Mouse (Mus musculus) neural tube, embryonic 15.5 days (tissue): Measurements from ENCODE around the gene Adgrg5. TPM values are rescaled to one million over a fixed set of nuclear protein-coding genes. Genes with fewer than 3 reads are reported as not detected.

ENCODE experiments used
- ATAC-seq: fragments of 200-750 bp; cut with Nextera tagmentation; 2 replicates; pipeline ENCODE4 v1.8.0; 2017; ENCODE audit warnings: mild to moderate bottlenecking, moderate TSS enrichment, moderate library complexity; ENCODE audit not compliant: low FRiP score
- H3K27ac ChIP-seq: fragments of 300-500 bp; sonication (generic); replicated peaks from 2 replicates; pipeline ENCODE4 v1.5.1; 2015; ENCODE audit warnings: mild to moderate bottlenecking, inconsistent platforms
- H3K27me3 ChIP-seq: fragments of 300-500 bp; sonication (generic); replicated peaks from 2 replicates; pipeline ENCODE4 v1.6.1; 2015; ENCODE audit warnings: inconsistent platforms
- H3K36me3 ChIP-seq: fragments of 300-500 bp; sonication (generic); 2 replicates; pipeline ENCODE4 v1.6.1; 2015; ENCODE audit warnings: inconsistent platforms
- H3K4me1 ChIP-seq: fragments of 300-500 bp; sonication (generic); 2 replicates; pipeline ENCODE4 v1.6.1; 2015; ENCODE audit warnings: inconsistent platforms
- H3K4me2 ChIP-seq: fragments of 300-500 bp; sonication (generic); 2 replicates; pipeline ENCODE4 v1.6.1; 2015; ENCODE audit warnings: inconsistent platforms, mild to moderate bottlenecking, moderate library complexity
- H3K4me3 ChIP-seq: fragments of 300-500 bp; sonication (generic); replicated peaks from 2 replicates; pipeline ENCODE4 v1.5.1; 2015; ENCODE audit warnings: mild to moderate bottlenecking, inconsistent platforms
- H3K9ac ChIP-seq: fragments of 300-500 bp; sonication (generic); replicated peaks from 2 replicates; pipeline ENCODE4 v1.6.1; 2015; ENCODE audit warnings: mild to moderate bottlenecking, inconsistent platforms
- H3K9me3 ChIP-seq: fragments of 300-500 bp; sonication (generic); replicated peaks from 2 replicates; pipeline ENCODE4 v1.6.1; 2016; ENCODE audit warnings: inconsistent platforms
- WGBS: fragments of 180-500 bp; shearing (Covaris S2); methylation state at CpG from one replicate; pipeline ENCODE4 v1.1.7; 2015; ENCODE audit warnings: mixed read lengths; 5-methylcytosine and 5-hydroxymethylcytosine counted together
- polyA plus RNA-seq: library from polyadenylated mRNA; unstranded; fragments of >200 nt; fragmentation: Nextera tagmentation; extraction: Ambion mirVana; gene quantifications from 2 replicates; pipeline ENCODE4 v1.2.1, GENCODE M21; 2015

Adgrg5 gene
- polyA plus RNA-seq, 1 experiment from 2014 or later = 0.28 TPM

DNA sequence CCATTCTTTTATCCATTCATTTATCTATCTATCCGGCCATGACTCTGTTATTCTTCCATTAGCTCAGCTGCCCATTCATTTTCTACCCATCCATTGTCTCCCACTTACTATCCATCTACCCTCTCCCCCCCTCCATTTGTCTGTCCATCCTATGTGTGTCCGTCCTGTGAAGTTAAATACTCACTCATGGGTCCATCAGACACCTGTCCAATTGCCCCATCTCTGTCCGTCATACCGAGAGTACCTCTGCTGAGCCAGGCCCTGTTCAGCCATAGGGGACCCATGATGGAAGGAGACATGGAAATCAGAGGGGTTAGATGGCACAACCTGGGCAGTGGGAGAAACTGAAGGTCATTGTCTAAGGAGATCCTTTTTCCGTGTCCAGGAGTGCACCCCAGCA, 27.0 kb downstream of the Adgrg5 start:
- no peak overlapping the region for H3K27ac ChIP-seq
- no peaks in the 10 kb centered on the region for H3K36me3 ChIP-seq
- no peak overlapping the region for H3K4me2 ChIP-seq
- 77% methylated on average over 5 of the region's 5 CpGs for WGBS
- no peaks in the 10 kb centered on the region for H3K9me3 ChIP-seq
- no peak overlapping the region for H3K9ac ChIP-seq
- no peaks in the 10 kb centered on the region for H3K27me3 ChIP-seq
- no peak overlapping the region for H3K4me3 ChIP-seq
- peaks cover 17% of the 10 kb centered on the region for H3K4me1 ChIP-seq
- ATAC-seq = no peak; the same call in 1 of the 2 replicates

DNA sequence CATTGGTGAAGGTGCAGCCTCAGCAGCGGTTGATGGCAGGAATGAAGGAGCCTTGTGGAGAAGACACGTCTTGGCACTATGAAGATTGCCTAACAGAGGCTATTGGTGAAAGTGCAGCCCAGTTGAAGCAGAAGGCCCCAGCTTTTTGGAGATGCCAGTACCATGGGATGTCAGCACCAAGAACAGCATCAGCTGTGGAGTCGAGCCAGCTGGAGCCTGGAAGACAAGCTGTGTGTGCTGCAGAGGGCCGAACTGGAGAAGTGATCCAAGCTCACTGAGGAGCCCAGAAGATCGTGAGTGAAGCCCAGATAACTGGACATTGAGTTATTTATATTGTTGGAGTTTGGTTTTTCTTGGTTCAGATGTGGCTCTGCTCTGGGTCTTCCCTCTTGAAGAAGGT, 28.6 kb downstream of the Adgrg5 start:
- Histone ChIP-seq H3K4me3 (no peak overlapping the region), H3K4me1 (peaks cover 12% of the 10 kb centered on the region), H3K9ac (no peak overlapping the region), H3K27me3 (no peaks in the 10 kb centered on the region), H3K4me2 (no peak overlapping the region), H3K27ac (no peak overlapping the region), H3K9me3 (no peaks in the 10 kb centered on the region), H3K36me3 (no peaks in the 10 kb centered on the region)
- no peak for ATAC-seq
- 86% methylated on average over 5 of the region's 5 CpGs for WGBS

DNA sequence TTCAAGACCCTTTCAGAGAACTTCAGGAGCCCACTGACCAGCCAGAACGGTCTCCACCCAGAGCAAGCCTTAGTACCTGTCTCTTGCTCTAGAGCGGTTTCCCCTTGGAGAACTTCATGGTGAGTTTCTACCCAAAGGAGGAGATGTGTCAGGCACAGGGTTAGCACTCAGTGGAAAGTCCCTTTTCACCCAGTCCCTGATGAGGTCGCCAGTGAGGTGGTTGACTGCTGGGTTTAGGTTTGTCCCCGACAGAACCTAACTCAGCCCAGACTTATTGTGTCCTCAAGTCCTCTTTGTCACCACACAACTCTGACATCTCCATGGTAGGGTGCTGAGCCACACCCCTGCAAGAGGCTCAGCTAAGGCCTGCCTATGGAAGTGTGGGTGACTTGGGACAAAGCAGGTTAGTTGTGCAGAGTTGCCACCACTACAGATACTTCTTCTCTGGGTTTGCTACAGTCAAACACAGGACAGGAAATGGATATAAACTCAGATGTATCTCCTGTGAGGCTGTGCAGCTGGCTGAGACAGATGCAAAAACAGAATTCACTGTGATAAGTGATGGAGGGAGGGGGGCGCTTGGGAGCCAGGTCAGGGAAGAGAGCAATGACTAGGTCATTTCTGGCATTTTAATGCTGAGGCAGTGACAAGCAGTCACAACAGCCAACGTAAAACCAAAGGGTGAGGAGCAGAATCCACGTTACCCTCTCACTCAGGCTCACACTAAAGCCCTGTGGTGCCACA, 30.3 kb downstream of the Adgrg5 start:
- no peak for ATAC-seq
- Histone ChIP-seq H3K4me2 (no peak overlapping the region), H3K9me3 (no peaks in the 10 kb centered on the region), H3K4me3 (no peak overlapping the region), H3K9ac (no peak overlapping the region), H3K4me1 (peaks cover 12% of the 10 kb centered on the region), H3K27me3 (no peaks in the 10 kb centered on the region), H3K27ac (no peak overlapping the region), H3K36me3 (no peaks in the 10 kb centered on the region)
- WGBS = 72% methylated on average over 7 of the region's 7 CpGs

DNA sequence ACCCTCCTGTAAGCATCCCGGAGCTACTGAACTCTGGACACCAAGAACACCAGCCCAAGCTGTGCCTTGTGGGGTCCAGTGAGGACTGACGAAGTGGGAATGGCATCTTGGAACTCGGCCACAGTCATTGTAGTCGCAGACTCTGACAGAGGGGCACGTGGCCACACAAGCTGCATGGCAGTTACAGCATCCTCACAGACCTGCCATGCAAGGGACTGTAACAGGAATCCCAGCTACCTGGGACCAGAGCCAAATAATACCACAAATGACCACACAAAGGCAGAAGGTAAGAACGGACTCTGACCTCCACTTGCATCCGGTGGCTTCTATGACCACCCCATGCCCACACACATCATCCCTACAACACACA, 30.9 kb downstream of the Adgrg5 start:
- Histone ChIP-seq H3K4me3 (no peak overlapping the region), H3K4me2 (no peak overlapping the region), H3K4me1 (peaks cover 12% of the 10 kb centered on the region), H3K27ac (no peak overlapping the region), H3K27me3 (no peaks in the 10 kb centered on the region), H3K36me3 (no peaks in the 10 kb centered on the region), H3K9ac (no peak overlapping the region), H3K9me3 (no peaks in the 10 kb centered on the region)
- WGBS = 55% methylated on average over 7 of the region's 7 CpGs
- ATAC-seq = no peak

DNA sequence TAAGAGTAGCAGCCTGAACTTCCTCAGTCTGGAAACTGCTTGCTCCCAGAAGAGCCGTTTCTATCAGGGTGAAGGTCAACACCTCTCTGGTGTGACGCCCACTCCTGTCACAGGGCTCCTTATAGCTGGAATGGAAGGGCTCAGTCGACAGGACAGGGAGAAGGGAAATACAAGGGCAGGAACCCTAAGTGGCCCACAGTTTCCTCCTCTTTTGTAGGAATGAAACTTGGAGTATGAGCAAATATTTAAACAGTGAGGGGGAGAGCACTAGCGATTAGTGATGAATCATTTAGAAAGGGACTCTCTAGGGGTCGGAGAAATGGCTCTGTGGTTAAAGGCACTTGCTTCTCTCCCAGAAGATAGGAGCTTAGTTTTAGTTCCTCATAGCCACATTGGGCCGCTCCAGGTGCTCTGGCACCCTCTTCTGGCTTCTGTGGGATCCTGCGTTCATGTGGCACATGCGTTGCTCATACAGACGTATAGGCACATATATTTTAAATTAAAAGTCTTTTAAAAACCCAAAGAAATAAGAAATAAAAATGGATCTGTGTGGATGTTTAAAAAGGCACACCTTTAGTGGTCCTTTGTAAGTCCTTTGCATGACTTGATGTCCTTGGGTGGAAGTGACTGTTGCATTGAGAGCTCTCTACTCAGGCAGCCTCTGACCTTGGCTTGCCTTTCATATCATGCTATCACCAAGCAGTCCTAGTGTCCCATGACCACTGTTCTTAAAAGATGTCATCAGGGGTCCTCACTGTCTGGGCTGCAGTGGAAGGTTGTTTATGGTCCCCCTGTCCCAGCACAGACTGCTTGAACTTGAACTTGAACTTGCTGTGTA, 31.6 kb downstream of the Adgrg5 start:
- Histone ChIP-seq H3K4me2 (no peak overlapping the region), H3K27me3 (no peaks in the 10 kb centered on the region), H3K4me3 (no peak overlapping the region), H3K9me3 (no peaks in the 10 kb centered on the region), H3K4me1 (peaks cover 10% of the 10 kb centered on the region), H3K36me3 (no peaks in the 10 kb centered on the region), H3K9ac (no peak overlapping the region), H3K27ac (no peak overlapping the region)
- no peak for ATAC-seq
- WGBS = 40% methylated on average over 9 of the region's 9 CpGs

DNA sequence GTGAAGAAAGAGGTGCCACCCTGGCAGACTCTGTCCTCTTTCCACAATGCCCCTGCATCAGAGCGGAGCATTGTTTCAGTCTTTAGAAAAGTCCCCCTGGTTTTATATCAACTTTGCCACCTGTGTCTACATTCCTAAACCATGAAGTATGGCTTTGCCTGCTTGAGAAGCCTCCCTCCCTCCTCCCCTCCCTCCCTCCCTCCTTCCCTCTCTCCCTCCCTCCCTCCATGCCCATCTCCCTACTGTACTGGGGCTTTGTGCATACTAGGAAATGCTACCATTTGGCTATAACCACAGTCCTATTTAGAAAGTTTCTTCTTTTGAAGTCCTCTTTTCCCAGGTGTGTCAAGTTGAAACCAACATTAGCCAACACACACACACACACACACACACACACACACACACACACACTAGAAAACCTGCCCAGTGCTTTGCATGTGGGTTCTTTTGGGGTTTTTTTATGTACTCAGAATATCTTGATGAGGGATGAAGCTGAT, 32.6 kb downstream of the Adgrg5 start:
- Histone ChIP-seq H3K27ac (no peak overlapping the region), H3K4me2 (no peak overlapping the region), H3K9me3 (no peaks in the 10 kb centered on the region), H3K4me3 (no peak overlapping the region), H3K4me1 (peaks cover 10% of the 10 kb centered on the region), H3K27me3 (no peaks in the 10 kb centered on the region), H3K9ac (no peak overlapping the region), H3K36me3 (no peaks in the 10 kb centered on the region)
- no peak for ATAC-seq
- 96% methylated on average over 1 of the region's 1 CpGs for WGBS

DNA sequence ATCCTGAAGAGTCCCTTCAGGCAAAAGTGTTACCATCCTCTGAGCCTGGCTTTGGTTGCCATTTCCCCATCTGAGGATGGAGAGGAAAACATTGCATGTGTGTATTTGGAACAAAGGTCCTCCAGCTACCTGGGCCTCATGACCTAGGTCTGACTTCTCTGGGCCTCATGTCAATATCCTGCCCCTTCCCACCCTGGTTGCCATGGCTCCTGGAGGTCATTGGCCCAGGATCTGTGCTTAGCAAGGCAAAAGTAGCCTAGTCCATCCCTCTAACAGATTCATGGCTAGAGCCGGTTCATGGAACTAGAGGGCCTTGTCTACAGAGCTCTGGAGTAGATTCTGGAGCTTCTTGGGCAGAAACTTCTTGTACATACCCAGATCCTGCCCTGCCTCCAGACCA, 38.7 kb downstream of the Adgrg5 start:
- 79% methylated on average over 1 of the region's 1 CpGs for WGBS
- H3K4me1 ChIP-seq = no peaks in the 10 kb centered on the region

DNA sequence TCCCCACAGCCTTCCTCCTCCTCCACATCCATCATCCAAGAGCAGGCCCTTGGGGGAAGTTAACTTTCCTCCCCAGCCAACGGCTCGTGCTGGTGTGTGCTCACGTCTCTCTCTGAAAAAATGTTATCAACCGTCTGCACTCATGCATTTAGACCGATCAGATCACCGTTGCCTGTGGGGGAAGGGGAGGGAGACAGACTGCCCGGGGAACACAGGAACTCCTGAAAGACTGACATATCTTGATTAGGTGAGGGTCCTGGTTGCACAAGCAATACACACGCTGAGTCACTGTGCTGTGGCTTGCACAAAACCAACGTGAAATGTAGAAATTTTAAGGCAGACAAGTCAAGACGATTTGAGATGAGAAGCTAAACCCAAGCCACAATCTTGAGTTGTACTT, 41.3 kb downstream of the Adgrg5 start:
- 53% methylated on average over 10 of the region's 10 CpGs for WGBS
- Histone ChIP-seq H3K36me3 (no peaks in the 10 kb centered on the region), H3K4me2 (no peak overlapping the region), H3K4me3 (no peak overlapping the region), H3K9ac (no peak overlapping the region), H3K9me3 (no peaks in the 10 kb centered on the region), H3K27ac (no peak overlapping the region), H3K27me3 (no peaks in the 10 kb centered on the region), H3K4me1 (no peaks in the 10 kb centered on the region)
- no peak for ATAC-seq

More for the DNA sequence above, 38.7 kb downstream of the Adgrg5 start:
- H3K27me3 ChIP-seq = no peaks in the 10 kb centered on the region
- H3K9ac ChIP-seq = no peak overlapping the region
- H3K36me3 ChIP-seq = no peaks in the 10 kb centered on the region
- no peak overlapping the region for H3K4me3 ChIP-seq
- no peak overlapping the region for H3K27ac ChIP-seq
- no peak overlapping the region for H3K4me2 ChIP-seq
- ATAC-seq = no peak
- H3K9me3 ChIP-seq = no peaks in the 10 kb centered on the region

DNA sequence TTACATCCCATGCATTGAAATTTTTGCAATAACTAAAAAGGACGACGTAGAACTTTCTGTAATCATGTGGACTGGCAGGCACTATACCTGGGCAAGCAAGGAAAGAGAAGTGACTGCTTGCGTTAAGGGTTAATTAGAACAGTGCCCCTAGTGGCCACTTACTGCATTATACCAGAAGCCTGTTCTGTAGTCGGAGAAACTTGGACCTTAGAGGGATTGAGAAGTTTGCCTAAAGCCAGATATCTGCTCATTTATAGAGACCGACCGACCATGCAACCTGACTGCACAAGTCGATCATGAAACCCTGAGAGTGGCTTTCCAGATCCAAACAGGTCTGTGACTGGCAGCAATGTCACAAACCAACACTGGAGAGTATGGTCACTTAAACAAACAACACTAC, 43.1 kb downstream of the Adgrg5 start:
- Histone ChIP-seq H3K4me2 (no peak overlapping the region), H3K4me3 (no peak overlapping the region), H3K9me3 (no peaks in the 10 kb centered on the region), H3K4me1 (no peaks in the 10 kb centered on the region), H3K36me3 (no peaks in the 10 kb centered on the region), H3K9ac (no peak overlapping the region), H3K27me3 (no peaks in the 10 kb centered on the region), H3K27ac (no peak overlapping the region)
- 23% methylated on average over 7 of the region's 7 CpGs for WGBS
- ATAC-seq = no peak

DNA sequence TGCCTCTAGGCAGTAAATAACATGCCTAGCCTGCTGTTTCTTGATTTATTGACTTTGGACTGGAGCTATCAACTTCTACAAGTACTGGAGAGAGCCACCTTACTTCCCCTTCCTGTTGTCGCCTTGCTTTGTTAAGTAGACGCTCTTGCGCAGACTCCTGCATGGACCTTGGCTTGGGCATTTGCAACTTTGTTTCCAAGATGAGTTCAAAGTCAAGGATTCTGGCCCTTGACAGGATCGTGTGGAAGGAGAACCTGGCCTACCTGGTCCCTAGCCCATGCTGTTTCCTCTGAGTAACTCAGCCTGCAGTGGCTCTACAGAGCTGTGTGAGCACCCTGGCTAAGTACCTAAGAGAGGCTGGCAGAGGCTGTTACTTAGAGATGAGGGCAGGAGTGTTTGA, 43.6 kb downstream of the Adgrg5 start:
- H3K9me3 ChIP-seq = no peaks in the 10 kb centered on the region
- H3K4me2 ChIP-seq = no peak overlapping the region
- H3K27ac ChIP-seq = no peak overlapping the region
- ATAC-seq = no peak
- no peak overlapping the region for H3K9ac ChIP-seq
- H3K36me3 ChIP-seq = no peaks in the 10 kb centered on the region
- 76% methylated on average over 4 of the region's 4 CpGs for whole genome bisulfite sequencing
- no peak overlapping the region for H3K4me3 ChIP-seq
- H3K27me3 ChIP-seq = no peaks in the 10 kb centered on the region
- no peaks in the 10 kb centered on the region for H3K4me1 ChIP-seq

DNA sequence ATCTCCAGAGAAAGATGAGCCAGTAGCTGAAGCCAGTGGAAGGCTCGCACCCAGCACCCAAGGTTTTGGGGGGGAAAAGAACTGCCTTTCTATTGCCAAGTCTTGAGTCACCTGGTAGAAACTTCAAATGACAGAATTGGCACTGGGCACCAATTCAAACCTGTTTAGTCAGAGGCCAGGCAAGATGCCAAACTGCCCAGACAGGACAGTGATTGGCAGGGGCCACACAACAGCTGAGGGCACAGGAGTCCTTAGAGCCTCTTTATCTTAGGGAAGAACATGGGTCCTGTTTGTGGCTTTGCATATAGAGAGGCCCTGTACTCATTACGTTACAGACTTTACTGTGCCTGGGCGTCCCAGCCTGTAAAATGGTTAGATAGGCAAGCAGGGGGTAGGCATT, 44.1 kb downstream of the Adgrg5 start:
- Histone ChIP-seq H3K36me3 (no peaks in the 10 kb centered on the region), H3K4me1 (no peaks in the 10 kb centered on the region), H3K27me3 (no peaks in the 10 kb centered on the region), H3K4me3 (no peak overlapping the region), H3K9me3 (no peaks in the 10 kb centered on the region), H3K9ac (no peak overlapping the region), H3K27ac (no peak overlapping the region), H3K4me2 (no peak overlapping the region)
- 64% methylated on average over 3 of the region's 3 CpGs for WGBS
- no peak for ATAC-seq

DNA sequence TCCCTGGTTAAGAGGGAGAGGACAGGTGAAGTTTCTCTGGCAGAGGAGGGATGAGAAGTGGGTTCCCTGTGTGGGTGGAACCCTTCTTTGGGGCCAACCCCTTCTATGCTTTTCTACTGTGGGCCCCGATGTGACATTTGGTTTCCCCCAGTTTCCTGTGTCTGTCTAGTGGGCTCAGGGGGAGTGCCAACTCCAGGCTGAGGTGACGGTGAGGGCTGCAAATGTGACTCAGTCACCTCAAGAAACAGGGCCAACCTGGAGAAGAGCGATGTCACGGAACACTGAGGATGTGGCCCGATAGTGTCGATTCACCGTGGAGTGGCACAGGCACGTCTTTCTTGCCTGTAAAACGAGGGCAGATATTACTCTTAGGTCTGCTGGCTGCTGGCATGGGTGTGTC, 49.8 kb downstream of the Adgrg5 start:
- no peak overlapping the region for H3K27ac ChIP-seq
- WGBS = 88% methylated on average over 9 of the region's 9 CpGs
- H3K27me3 ChIP-seq = no peaks in the 10 kb centered on the region
- H3K4me1 ChIP-seq = peaks cover 17% of the 10 kb centered on the region
- no peak for ATAC-seq
- H3K4me3 ChIP-seq = no peak overlapping the region
- no peak overlapping the region for H3K9ac ChIP-seq
- H3K9me3 ChIP-seq = no peaks in the 10 kb centered on the region
- no peak overlapping the region for H3K4me2 ChIP-seq
- H3K36me3 ChIP-seq = no peaks in the 10 kb centered on the region
